Mouse (Mus musculus) bone marrow, adult 2 months (tissue): ENCODE results near the gene Gpr27.

Experiments used
- CTCF ChIP-seq: fragments of 200-500 bp; IDR thresholded peaks from 2 replicates; pipeline ENCODE4 v1.5.1; 2011; ENCODE audit warnings: low read length, control low read depth; ENCODE audit not compliant: control insufficient read depth, insufficient read depth
- POLR2A ChIP-seq: fragments of 200-500 bp; IDR thresholded peaks from 2 replicates; pipeline ENCODE4 v1.6.1; 2011; ENCODE audit warnings: low read depth, mild to moderate bottlenecking, control low read depth, low read length, borderline replicate concordance; ENCODE audit not compliant: control insufficient read depth

- no peak for TF ChIP-seq POLR2A
- TF ChIP-seq CTCF = peak; percentile 77
Measured at GRCm38 (mm10) chr6:99670481-99671119, 21.9 kb upstream of the Gpr27 start.
